In genomic region chr8:61426671-61427070, GRCm38 (mm10) we compare ENCODE assay signal across 11 mouse cellular contexts.
"Had no signal": no experiment of that assay in that cellular context is flagged by ENCODE, and none has a peak within 500 bp of the region (broad histone marks: within the 10 kb centered on the region; RNA-seq: fewer than 3 reads in every experiment).

No protein-coding gene starts in this region.

- H3K9ac ChIP-seq: kidney, embryonic 15.5 days; limb, embryonic 15.5 days; liver, embryonic 13.5 days; midbrain, embryonic 13.5 days; neural tube, embryonic 12.5 days had no signal

- H3K4me1 ChIP-seq: neural tube, embryonic 12.5 days had no signal

- H3K4me2 ChIP-seq: kidney, embryonic 15.5 days; limb, embryonic 15.5 days; liver, embryonic 13.5 days; midbrain, embryonic 13.5 days; neural tube, embryonic 12.5 days had no signal

- H3K27ac ChIP-seq: kidney, embryonic 15.5 days; limb, embryonic 15.5 days; liver, embryonic 13.5 days; midbrain, embryonic 13.5 days; neural tube, embryonic 12.5 days had no signal

- DNase-seq: kidney, postnatal 14 days; layer of hippocampus, postnatal 36 days; lung, adult 18-20 months; retina, postnatal 1 day; right cerebral cortex, postnatal 4 days; spleen, adult 18-20 months had no signal

- H3K4me3 ChIP-seq: kidney, embryonic 15.5 days; limb, embryonic 15.5 days; liver, embryonic 13.5 days; midbrain, embryonic 13.5 days; neural tube, embryonic 12.5 days had no signal

- ATAC-seq: midbrain, embryonic 13.5 days had no signal

- H3K36me3 ChIP-seq: kidney, embryonic 15.5 days; limb, embryonic 15.5 days; liver, embryonic 13.5 days; midbrain, embryonic 13.5 days; neural tube, embryonic 12.5 days had no signal

- H3K9me3 ChIP-seq: kidney, embryonic 15.5 days; limb, embryonic 15.5 days; liver, embryonic 13.5 days; midbrain, embryonic 13.5 days; neural tube, embryonic 12.5 days had no signal

- H3K27me3 ChIP-seq: kidney, embryonic 15.5 days; limb, embryonic 15.5 days; liver, embryonic 13.5 days; midbrain, embryonic 13.5 days; neural tube, embryonic 12.5 days had no signal
